Mouse (Mus musculus) embryonic fibroblast, embryonic 13.5 days (primary cell): ENCODE measurements at regions not wholly inside any gene's neighbourhood (a gene's known extent, or its start where the extent isn't known, plus 50 kb on each side); places are given as distances from the start of the nearest gene placed in this dataset.

Source experiments
- H3K27ac ChIP-seq: 2 replicates; pipeline ENCODE4 v1.5.1; 2012; ENCODE audit warnings: low read length, control low read depth, inconsistent platforms; ENCODE audit not compliant: insufficient read depth
- H3K4me1 ChIP-seq: 2 replicates; pipeline ENCODE4 v1.6.1; 2011; ENCODE audit warnings: low read length; ENCODE audit not compliant: control insufficient read depth, insufficient read depth
- H3K4me3 ChIP-seq: 2 replicates; pipeline ENCODE4 v1.5.1; 2011; ENCODE audit warnings: mild to moderate bottlenecking, control low read depth, low read length; ENCODE audit not compliant: insufficient read depth
- CTCF ChIP-seq: IDR thresholded peaks from 2 replicates; pipeline ENCODE4 v1.5.1; 2011; ENCODE audit warnings: mild to moderate bottlenecking, control low read depth, low read length, moderate library complexity, borderline replicate concordance; ENCODE audit not compliant: insufficient read depth
- POLR2A ChIP-seq: IDR thresholded peaks from 2 replicates; pipeline ENCODE4 v1.6.1; 2011; ENCODE audit warnings: low read depth, mild to moderate bottlenecking, control low read depth, low read length, moderate library complexity

DNA sequence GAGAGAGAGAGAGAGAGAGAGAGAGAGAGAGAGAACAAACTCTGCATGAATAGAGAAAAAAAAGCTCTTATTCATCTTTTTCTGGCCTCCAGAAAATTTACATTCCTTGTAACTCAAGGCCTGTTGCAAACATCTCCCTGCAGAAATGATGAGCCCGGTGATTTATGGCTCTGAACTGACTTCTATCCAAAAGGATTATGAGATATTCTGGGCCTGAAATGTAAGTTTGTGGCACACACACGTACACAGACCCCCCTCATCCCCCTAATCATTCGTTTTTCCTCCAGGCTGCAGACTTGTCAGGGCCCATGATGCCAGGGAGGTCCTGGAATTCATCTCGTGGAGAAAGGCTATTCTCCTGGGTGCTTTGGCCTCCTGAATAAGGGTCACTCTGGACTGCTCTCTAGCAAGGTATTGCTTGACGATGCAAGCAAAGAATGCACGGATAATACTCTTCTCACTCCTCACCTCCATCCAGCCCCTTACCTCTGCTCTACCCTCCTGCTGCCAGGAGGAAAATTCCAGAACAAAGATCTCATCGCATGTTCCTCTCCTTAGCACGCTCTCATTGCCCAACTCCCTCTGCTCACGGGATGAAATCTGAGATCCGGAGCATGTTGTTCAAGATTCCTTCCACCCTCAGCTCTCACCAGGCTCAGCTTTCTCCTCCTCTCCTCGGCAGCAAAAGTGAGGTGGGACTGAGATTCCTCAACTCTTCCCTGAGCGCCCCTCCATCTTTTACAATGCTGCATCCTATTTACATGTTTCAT lies 362.0 kb upstream of the Klf4 start:
- Histone ChIP-seq H3K4me1 (no peaks in the 10 kb centered on the region), H3K27ac (peak overlapping the region; percentile 30; the same call in 1 of the 2 replicates), H3K4me3 (no peak overlapping the region)
- no peak for TF ChIP-seq POLR2A
- no peak for TF ChIP-seq CTCF

DNA sequence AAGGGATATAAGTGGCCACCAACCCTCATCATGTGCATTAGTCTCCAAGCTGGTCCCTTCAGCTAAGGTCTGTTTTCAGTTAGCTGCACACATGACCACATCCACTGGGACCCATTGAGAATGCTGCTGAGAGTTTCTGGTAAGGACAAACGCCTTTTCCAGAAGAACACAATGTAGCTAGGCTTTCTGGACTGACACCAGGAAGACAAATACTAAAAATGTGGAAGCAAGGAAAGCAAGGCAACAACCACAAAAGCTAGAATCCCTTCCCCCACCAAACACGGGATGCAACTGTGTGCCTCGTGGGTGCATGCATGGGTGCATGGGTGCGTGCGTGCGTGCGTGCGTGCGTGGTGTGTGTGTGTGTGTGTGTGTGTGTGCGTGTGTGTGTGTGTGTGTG lies 359.4 kb upstream of the Klf4 start:
- Histone ChIP-seq H3K4me3 (no peak overlapping the region), H3K4me1 (no peaks in the 10 kb centered on the region), H3K27ac (no peak overlapping the region; the same call in 1 of the 2 replicates)
- TF ChIP-seq POLR2A = no peak
- no peak for TF ChIP-seq CTCF

DNA sequence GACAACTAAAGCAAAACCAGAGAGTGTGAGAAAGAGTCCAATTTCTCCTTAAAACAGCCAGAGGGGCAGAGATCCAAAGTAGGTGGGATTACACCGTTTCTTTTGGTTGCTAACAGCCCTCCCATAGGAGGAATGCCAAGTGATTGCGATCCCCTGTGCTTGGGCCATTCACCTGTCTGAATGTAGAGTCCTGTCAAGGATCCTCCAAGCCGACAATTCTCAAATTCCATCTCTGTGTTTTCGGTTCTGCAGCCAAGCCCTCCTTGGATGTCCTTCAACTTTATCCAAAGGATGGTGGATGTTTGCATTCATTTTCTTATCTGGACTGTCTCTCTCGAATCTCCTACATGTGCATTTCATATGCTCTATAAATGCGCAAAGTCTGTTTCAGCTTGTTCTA lies 355.3 kb upstream of the Klf4 start:
- no peak for TF ChIP-seq POLR2A
- no peak for TF ChIP-seq CTCF
- H3K4me3 ChIP-seq = no peak overlapping the region
- H3K4me1 ChIP-seq = no peaks in the 10 kb centered on the region
- no peak overlapping the region for H3K27ac ChIP-seq

DNA sequence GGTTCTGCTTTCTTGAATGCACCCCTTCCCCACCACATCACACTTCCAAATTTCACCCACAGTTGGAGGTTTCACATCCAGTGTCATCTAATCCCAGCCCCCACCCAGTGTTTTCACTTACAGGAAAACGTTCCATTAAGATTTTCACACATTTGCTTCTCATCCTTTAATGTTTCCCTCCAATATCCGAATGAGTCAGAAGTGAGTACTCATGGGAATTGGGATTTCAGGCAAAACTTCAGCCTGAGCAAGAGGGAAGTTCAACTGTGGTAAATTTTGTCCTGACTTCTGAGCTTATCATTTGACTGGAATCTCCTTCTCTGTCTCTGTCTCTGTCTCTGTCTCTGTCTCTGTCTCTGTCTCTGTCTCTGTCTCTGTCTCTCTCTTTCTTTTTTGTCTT lies 350.3 kb upstream of the Klf4 start:
- Histone ChIP-seq H3K4me3 (no peak overlapping the region), H3K27ac (no peak overlapping the region), H3K4me1 (peaks cover 4% of the 10 kb centered on the region; the same call in 1 of the 2 replicates)
- TF ChIP-seq POLR2A (no peak), CTCF (no peak)

DNA sequence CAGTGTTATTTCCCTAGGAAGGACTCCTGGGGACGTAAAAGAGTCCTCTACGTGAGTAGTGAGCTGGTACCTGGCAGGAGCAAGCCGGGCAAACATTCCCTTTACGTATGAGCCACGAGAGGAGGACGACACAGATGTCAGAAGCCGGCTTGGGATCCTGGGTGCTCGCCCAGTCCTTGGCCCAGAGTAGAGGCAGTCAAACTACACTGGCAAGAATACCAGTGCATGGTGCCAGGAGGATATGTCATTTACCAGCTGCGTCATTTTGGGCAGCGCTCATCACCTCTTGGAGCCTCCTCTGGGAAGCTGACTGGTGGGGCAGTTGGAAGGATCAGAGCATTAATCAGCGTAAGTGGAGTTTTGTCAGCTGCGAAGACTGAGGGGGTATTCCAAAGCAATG lies 343.0 kb upstream of the Klf4 start:
- TF ChIP-seq POLR2A (no peak), CTCF (no peak)
- Histone ChIP-seq H3K4me3 (no peak overlapping the region), H3K27ac (no peak overlapping the region), H3K4me1 (peaks cover 4% of the 10 kb centered on the region; the same call in 1 of the 2 replicates)

DNA sequence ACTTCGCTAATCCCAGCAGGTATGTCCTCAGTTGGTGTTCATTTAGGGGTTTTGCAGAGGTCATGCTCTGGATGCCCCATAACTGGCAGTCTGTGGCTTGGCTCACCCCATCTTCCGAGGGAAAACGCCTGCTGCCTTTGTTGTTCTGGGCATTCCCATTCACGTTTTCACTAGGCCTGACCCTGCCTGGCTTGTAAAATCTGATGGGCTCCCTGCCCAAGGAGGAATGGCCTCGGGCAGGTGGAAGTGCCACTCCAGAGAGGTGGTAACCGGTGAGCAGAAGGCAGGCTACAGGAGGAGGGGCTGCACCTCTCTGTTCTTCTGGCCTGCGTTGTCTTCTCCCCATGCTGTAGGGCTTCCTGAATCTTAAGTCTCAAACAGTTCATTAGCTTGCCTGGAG lies 342.6 kb upstream of the Klf4 start:
- Histone ChIP-seq H3K4me3 (no peak overlapping the region), H3K4me1 (peaks cover 4% of the 10 kb centered on the region; the same call in 1 of the 2 replicates), H3K27ac (no peak overlapping the region)
- no peak for TF ChIP-seq POLR2A
- TF ChIP-seq CTCF = no peak

DNA sequence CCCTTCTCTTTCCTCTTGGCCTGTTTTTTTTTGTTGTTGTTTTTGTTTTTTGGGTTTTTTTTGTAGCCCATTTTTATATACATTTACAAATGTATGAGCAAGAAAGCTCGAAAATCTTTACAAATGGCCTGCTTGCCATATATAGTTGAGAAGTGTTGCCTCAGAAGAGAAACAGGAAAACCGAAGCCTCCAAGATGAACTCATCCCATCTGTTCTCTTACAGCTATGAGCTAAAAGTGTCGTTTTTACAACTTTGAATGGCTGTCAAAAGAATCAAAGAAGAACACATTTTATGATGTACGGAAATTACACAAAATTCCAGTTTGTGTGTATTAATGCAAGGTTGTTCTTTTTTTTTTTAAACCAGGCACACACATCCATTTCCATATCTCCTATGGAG lies 342.0 kb upstream of the Klf4 start:
- H3K4me1 ChIP-seq = peaks cover 4% of the 10 kb centered on the region; the same call in 1 of the 2 replicates
- H3K4me3 ChIP-seq = no peak overlapping the region
- H3K27ac ChIP-seq = no peak overlapping the region
- TF ChIP-seq POLR2A (no peak), CTCF (no peak)

DNA sequence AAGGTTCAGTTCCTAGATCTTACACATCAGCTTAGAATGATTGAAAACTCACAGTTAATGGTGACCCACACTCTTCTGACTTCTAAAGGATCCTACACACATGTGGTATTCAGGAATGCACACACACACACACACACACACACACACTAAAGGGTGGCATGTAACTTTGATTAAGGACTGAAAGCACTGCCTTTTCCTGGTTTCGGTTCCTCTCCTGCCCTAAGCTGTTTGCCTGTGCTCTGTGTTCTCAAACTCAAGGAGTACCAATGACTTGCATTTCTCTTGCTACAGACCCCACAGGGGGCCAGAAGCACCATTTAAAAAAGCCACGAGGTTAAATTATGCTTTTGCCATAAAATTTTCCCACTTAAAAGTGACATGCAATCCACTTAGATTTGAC lies 327.8 kb upstream of the Klf4 start:
- Histone ChIP-seq H3K4me1 (no peaks in the 10 kb centered on the region), H3K4me3 (no peak overlapping the region), H3K27ac (no peak overlapping the region)
- TF ChIP-seq POLR2A (no peak), CTCF (no peak)

DNA sequence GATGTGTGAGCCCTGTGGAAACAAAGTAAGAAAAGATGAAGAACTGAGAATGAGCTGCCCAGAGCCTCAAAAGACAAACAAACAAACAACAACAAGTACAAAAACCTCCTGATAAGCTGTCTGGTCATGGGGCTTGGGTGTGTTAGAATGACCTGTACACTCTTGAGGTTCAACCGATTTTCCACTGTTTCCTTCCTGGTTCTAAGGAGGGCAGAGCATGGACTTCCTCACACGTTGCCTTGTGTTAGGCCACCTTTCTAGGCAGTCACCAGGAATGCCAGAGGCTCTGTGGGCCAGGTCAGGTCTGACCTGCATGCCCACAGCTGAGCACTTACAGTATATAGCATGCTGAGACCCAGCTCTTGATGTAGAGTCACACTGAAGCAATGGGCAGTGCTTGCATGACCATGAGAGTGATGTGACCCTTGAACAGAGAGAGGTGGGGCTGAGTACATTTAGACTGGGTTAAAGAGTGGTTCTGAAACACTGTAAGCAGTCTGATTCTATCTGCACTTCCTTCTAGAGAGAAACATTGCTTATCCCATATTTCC lies 327.0 kb upstream of the Klf4 start:
- Histone ChIP-seq H3K27ac (no peak overlapping the region), H3K4me3 (no peak overlapping the region), H3K4me1 (no peaks in the 10 kb centered on the region)
- TF ChIP-seq CTCF (no peak), POLR2A (no peak)

DNA sequence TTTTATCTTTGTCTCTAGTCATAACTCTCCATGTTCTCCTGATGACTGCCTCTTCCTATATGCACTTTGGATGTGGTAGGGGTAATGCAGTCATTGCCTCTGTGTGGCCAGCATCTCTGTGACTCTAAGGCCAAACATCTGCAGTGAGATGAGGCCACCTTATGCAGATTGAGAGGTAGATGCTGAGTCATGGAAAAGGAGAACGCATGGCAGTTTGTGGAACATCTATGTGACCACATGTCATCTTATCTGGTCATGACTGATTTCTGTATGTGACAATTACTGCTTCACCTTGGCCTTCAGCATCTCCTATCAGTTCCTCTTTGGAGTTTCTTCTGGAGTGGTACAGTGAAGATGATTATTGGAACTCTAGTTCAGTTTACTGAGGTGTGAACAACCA lies 319.2 kb upstream of the Klf4 start:
- Histone ChIP-seq H3K27ac (no peak overlapping the region), H3K4me3 (no peak overlapping the region), H3K4me1 (peaks cover 3% of the 10 kb centered on the region; the same call in 1 of the 2 replicates)
- TF ChIP-seq POLR2A (no peak), CTCF (no peak)
